Mouse (Mus musculus) heart, embryonic 10.5 days (tissue): Measurements from ENCODE around the gene Fam184a. TPM values are rescaled to one million over a fixed set of nuclear protein-coding genes. Genes with fewer than 3 reads are reported as not detected.
A peak's percentile ranks its signal among the peaks of the same experiment; 100 is the strongest.

Source experiments
- DNase-seq: peaks from one replicate; pipeline ENCODE4 v3.0.0-alpha.2; 2017; ENCODE audit warnings: low spot score
- H3K27ac ChIP-seq: fragments of 300-500 bp; sonication (generic); 2 replicates; pipeline ENCODE4 v1.5.1; 2016; ENCODE audit warnings: mild to moderate bottlenecking
- H3K27me3 ChIP-seq: fragments of 300-500 bp; sonication (generic); 2 replicates; pipeline ENCODE4 v1.6.1; 2016; ENCODE audit warnings: mild to moderate bottlenecking; ENCODE audit not compliant: poor library complexity, insufficient read depth, severe bottlenecking
- H3K36me3 ChIP-seq: fragments of 300-500 bp; sonication (generic); 2 replicates; pipeline ENCODE4 v1.6.1; 2016; ENCODE audit warnings: mild to moderate bottlenecking, moderate library complexity
- H3K4me1 ChIP-seq: fragments of 300-500 bp; sonication (generic); 2 replicates; pipeline ENCODE4 v1.6.1; 2016; ENCODE audit warnings: mild to moderate bottlenecking
- H3K4me3 ChIP-seq: fragments of 300-500 bp; sonication (generic); 2 replicates; pipeline ENCODE4 v1.5.1; 2016; ENCODE audit warnings: mild to moderate bottlenecking, moderate library complexity
- H3K9me3 ChIP-seq: fragments of 300-500 bp; sonication (generic); 2 replicates; pipeline ENCODE4 v1.6.1; 2016; ENCODE audit warnings: mild to moderate bottlenecking, moderate library complexity
- WGBS: fragments of 180-500 bp; shearing (Covaris S2); methylation state at CpG from one replicate; pipeline ENCODE4 v1.1.7; 2016; 5-methylcytosine and 5-hydroxymethylcytosine counted together
- polyA plus RNA-seq: library from polyadenylated mRNA; unstranded; fragments of >200 nt; fragmentation: Nextera tagmentation; extraction: Ambion mirVana; gene quantifications from 2 replicates; pipeline ENCODE4 v1.2.1, GENCODE M21; 2016

The Fam184a gene
- polyA plus RNA-seq, 1 experiment from 2014 or later, result 3.5 TPM

DNA sequence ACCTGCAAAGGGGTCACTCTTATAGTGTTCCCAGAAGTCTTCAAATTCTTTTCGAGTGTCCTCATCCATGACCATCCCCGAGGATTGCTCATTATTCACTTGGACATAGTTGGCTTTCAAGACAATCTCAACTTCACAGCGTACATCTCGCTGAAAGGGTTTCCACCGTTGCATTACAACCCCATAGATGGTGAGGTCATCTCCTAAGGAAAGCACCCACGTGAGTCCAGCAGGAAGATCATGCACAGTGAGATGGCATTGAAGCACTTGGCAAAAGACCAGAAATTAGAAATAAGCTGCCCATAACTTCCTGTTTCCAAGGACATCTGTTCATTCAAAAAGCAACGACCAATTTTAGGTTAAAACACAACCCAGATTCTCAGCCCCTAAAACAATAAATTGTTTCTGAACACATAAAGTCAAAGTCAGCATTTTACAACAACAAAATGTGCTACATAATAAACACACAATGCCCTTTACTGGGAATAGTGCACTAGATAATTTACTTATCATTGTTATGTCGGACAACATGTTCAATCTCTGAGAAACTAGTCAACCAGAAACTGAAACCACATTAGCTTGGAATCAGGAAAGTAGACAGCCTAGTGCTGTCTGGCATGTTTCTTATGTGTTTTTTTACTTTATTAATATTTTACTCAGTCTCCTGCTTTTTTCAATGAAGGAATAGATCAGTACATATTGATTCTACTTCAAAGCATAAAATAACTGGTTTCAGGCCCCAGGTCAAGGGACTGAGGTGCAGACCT is 134.9 kb downstream of the Fam184a start:
- Histone ChIP-seq H3K4me3 (no peak overlapping the region), H3K27me3 (no peaks in the 10 kb centered on the region), H3K9me3 (no peaks in the 10 kb centered on the region), H3K4me1 (no peaks in the 10 kb centered on the region), H3K36me3 (peaks cover 61% of the 10 kb centered on the region), H3K27ac (no peak overlapping the region)
- WGBS, result 86% methylated on average over 8 of the region's 8 CpGs
- no peak for DNase-seq

DNA sequence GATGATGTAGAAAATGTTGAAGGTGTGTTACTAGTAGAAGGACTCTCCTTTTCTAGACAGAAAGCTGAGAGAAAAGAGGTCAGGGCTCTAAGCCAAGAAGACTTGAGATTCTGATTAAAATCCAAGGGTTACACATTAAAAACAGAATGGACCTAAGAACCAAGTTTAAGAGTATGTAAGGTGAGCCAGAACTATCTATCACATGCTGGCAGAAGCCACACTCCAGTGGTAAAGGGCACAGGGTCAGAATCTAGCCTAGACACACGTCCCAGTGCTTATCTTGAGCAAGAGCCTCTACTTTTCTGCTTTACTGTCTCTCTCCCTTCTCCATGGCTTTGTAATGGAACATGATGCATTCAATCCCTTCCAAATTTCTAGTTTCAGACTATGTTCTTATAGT is 137.0 kb downstream of the Fam184a start:
- no peak for DNase-seq
- H3K27me3 ChIP-seq, result no peaks in the 10 kb centered on the region
- no peak overlapping the region for H3K4me3 ChIP-seq
- no peaks in the 10 kb centered on the region for H3K4me1 ChIP-seq
- no peaks in the 10 kb centered on the region for H3K9me3 ChIP-seq
- peaks cover 71% of the 10 kb centered on the region for H3K36me3 ChIP-seq
- H3K27ac ChIP-seq, result no peak overlapping the region
- 52% methylated on average over 1 of the region's 1 CpGs for WGBS

DNA sequence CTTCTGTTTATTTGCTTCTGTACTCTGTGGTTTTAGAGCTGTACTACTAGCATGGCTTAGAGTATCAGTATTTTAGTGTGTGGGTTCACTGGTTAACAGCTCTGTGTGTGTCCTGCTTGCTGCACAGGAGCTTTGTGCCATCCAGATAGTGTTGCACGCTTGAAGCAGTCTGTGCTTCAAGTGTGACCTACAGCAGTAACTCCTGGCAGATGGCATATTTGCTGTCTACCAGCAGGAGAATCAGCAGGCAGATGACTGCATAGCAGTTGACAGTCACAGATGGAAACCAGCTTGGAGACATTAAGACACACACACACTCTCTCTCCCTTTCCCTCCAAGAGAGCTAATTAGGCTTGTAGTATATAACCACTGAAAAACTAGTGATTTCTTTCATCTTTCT is 138.8 kb downstream of the Fam184a start:
- no peaks in the 10 kb centered on the region for H3K27me3 ChIP-seq
- H3K9me3 ChIP-seq, result no peaks in the 10 kb centered on the region
- 70% methylated on average over 1 of the region's 1 CpGs for WGBS
- no peaks in the 10 kb centered on the region for H3K4me1 ChIP-seq
- H3K36me3 ChIP-seq, result peaks cover 79% of the 10 kb centered on the region
- H3K4me3 ChIP-seq, result no peak overlapping the region
- no peak overlapping the region for H3K27ac ChIP-seq
- DNase-seq, result no peak

DNA sequence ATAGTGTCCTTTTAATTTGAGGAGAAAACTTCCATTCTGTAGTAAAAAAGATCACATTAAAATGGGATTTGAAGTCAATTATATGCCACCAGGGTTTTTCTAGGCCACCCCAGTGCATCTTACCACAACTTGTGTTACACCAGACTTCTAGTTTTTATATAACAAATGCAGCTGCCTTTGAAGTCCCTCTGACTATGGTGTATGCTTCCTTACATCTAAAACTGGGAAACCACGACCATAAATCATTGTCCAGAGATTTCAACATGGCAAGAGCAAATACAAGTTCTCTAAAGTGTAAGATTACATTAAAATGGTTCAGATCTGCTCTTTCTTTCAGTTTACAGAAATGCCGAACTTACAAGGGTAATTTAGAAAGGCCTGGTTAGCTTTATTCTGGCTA is 142.6 kb downstream of the Fam184a start:
- H3K4me1 ChIP-seq, result no peaks in the 10 kb centered on the region
- 89% methylated on average over 2 of the region's 2 CpGs for WGBS
- DNase-seq, result no peak
- H3K9me3 ChIP-seq, result no peaks in the 10 kb centered on the region
- no peaks in the 10 kb centered on the region for H3K27me3 ChIP-seq
- H3K36me3 ChIP-seq, result peaks cover 77% of the 10 kb centered on the region
- no peak overlapping the region for H3K27ac ChIP-seq
- H3K4me3 ChIP-seq, result no peak overlapping the region

DNA sequence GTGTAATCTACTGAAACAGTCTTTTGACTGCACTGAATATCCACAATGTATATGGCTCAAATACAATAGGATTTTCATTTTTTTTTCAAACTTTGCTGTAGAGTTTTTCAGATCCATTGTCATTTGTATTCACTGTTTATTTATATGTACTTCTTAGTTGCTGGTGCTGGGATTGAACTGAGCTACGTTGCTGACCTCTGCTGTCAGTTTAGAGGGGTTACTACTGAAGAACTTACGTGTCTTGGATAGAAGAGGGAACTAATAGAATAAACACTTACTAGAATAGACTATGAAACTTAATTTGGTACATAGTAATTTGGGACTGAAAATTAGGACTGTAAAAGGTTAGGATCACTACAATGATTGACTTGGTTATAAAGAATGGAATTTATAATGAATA is 145.6 kb downstream of the Fam184a start:
- Histone ChIP-seq H3K27ac (no peak overlapping the region), H3K4me3 (no peak overlapping the region), H3K4me1 (no peaks in the 10 kb centered on the region), H3K27me3 (no peaks in the 10 kb centered on the region), H3K36me3 (peaks cover 73% of the 10 kb centered on the region), H3K9me3 (no peaks in the 10 kb centered on the region)
- DNase-seq, result no peak
- WGBS, result 76% methylated on average over 2 of the region's 2 CpGs

DNA sequence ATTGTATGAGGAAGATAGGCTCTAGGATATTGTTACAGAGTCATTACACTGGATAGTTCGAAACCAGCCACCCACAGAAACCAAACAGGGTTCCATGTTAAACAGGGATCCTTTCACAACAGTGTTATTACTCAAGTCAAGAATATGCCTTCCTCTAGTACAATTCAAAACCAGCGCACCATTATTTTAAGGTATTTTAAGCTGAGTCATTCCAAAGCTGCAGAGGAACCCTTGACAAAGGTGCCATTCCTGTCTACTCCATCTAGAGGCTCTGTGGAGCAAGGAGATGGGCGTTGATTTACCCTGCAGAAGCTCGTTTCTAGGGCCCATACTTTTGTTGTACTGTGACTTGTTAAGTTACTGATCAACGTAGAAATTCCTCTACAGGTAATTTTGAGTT is 152.1 kb downstream of the Fam184a start:
- Histone ChIP-seq H3K36me3 (peaks cover 25% of the 10 kb centered on the region), H3K9me3 (no peaks in the 10 kb centered on the region), H3K27me3 (no peaks in the 10 kb centered on the region), H3K4me3 (peak overlapping the region; percentile 93), H3K27ac (0 out of 2 replicates have a peak overlapping the region, but pooled peaks have one; percentile 16), H3K4me1 (peaks cover 14% of the 10 kb centered on the region)
- DNase-seq, result no peak
- 56% methylated on average over 5 of the region's 5 CpGs for WGBS

DNA sequence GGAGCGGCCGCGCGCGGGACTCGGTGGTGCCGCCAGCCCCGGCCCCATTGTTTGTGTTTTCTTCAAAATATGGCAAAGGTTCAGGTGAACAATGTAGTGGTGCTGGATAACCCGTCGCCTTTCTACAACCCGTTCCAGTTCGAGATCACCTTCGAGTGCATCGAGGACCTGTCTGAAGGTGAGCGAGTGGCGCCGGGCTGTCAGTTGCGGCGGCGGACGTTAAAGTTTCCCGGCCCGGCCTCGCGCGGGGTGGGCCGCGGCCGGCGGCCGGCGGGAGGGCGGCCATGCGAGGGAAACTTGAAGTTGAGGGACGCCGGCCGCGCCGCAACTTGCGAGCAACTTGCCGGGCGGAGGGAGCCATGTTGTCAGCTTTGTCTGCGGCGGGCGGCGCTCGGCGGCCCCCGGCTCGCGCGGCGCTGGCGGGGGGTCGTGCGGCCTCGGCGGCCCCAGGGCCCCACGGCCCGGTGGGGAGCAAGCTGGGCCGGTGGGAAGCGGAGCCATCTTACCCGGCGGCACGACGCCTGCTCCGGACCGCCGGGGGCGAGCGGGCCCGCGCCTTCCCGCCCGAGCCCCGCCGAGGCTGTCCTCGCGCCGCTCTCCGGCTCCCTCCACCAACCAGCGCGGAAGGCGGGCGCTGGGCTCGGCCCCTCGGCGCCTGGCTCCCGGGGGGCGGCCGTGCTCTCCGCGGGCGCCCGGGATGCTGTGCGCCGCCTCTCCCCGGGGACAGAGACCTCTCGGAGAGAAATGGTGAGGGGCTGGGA is 153.6 kb downstream of the Fam184a start:
- H3K4me1 ChIP-seq, result peaks cover 14% of the 10 kb centered on the region
- H3K27ac ChIP-seq, result peak overlapping the region; percentile 99
- peak overlapping the region; percentile 93 for H3K4me3 ChIP-seq
- DNase-seq, result no peak
- H3K27me3 ChIP-seq, result no peaks in the 10 kb centered on the region
- H3K9me3 ChIP-seq, result no peaks in the 10 kb centered on the region
- under 1% methylated on average over 99 of the region's 99 CpGs for WGBS
- H3K36me3 ChIP-seq, result peaks cover 10% of the 10 kb centered on the region

DNA sequence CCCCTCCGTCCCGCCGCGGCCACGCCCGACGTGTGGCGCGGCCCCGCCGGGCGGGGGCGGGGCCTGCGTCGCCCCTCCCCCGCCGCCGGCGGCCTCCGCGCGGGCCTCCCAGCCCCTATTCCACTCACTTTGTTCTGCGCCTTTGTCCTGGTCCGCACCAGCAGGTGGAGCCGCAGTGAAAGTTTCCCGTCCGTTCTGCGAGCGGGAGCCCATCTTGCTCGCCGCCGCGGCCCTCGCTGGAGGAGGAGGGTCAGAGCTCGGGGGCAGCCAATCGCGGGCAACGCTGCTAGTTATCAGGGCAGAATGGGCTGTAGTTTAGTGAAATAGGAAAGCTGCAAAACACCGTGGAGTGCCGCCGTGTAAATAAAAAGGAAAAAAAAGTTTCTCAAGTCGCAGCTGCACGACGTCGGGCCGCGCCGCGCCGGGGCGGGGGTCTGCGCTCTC is 154.2 kb downstream of the Fam184a start, which contains the start of gene Asf1a:
TSS of gene Asf1a (plus strand) at position 81 of the 444 bp plus-strand sequence.
- Histone ChIP-seq H3K9me3 (no peaks in the 10 kb centered on the region), H3K36me3 (peaks cover 9% of the 10 kb centered on the region), H3K27ac (peak within 1 kb of the TSS; percentile 99), H3K27me3 (no peaks in the 10 kb centered on the region), H3K4me1 (peaks cover 14% of the 10 kb centered on the region), H3K4me3 (peak within 1 kb of the TSS; percentile 93)
- under 1% methylated on average over 50 of the region's 52 CpGs for WGBS
- peak; percentile 98 for DNase-seq

DNA sequence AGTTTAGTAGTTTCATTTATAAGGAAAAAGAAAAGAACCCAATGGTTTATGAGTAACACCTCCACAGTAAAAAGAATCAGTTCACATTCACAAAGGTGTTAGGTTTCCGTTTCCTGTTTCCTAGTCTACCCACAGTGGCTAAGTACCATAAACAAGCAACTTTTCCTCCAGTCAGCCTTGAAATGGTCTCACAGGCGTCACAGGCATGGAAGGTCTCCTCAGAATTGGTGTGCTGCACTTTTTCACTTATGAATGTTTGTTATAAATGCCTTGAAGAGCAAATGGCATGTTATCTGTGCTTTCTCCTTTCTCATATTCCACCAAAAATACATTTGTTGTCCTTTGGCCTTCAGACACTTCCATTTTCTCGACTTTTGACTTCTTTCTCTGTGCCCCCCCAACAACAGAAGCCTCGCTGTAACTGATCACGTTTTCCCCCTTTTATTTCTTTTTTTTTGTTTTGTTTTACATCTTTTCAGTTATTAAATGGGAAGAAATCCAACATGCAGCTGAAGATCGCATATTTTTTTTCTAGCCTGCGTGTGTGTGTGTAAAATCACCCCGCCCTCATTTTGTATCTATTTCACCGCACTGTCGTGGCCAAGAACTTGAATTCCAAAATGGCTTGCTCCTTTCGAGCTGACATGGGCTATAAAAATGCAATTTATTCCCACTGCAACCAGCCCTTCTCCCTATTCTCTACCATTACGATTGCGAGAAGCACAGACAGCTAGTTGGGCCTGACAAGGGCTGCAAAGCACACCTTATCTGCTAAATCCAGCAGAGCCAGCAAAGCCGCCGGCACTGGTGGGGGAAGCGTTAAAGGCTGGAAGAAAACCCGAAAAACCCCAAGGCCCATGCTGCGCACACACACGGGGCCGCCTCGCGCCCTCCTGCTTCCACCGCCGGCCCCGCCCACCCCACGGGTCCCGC is 154.9 kb downstream of the Fam184a start:
- Histone ChIP-seq H3K27me3 (no peaks in the 10 kb centered on the region), H3K4me1 (peaks cover 14% of the 10 kb centered on the region), H3K4me3 (peak overlapping the region; percentile 93), H3K9me3 (no peaks in the 10 kb centered on the region), H3K27ac (peak overlapping the region; percentile 99), H3K36me3 (peaks cover 9% of the 10 kb centered on the region)
- WGBS, result 9% methylated on average over 27 of the region's 27 CpGs
- DNase-seq, result no peak

DNA sequence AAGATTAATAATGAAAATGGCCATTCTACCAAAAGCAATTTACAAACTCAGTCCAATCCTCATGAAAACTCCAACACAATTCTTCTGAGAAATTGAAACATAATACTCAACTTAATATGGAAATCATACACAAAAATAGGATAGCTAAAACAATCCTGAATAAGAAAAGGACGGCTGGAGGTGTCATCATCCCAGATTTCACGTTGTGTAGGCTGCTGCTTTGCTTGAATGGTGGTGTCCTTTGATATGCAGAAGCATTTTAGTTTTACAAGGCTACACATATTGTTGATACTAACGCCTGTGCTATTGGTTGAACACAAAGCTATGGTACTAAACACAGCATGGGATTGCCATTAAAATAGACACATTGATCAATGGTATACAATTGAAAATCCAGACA is 165.1 kb downstream of the Fam184a start:
- Histone ChIP-seq H3K27ac (no peak overlapping the region), H3K9me3 (no peaks in the 10 kb centered on the region), H3K4me3 (no peak overlapping the region), H3K27me3 (no peaks in the 10 kb centered on the region), H3K36me3 (no peaks in the 10 kb centered on the region), H3K4me1 (peaks cover 4% of the 10 kb centered on the region)
- WGBS, result 78% methylated on average over 3 of the region's 3 CpGs
- no peak for DNase-seq
